Mouse (Mus musculus) ES-E14 (cell line): ENCODE data around the gene Slc5a3. TPM values are rescaled to one million over a fixed set of nuclear protein-coding genes. Genes with fewer than 3 reads are reported as not detected.
A peak's percentile ranks its signal among the peaks of the same experiment; 100 is the strongest.

ENCODE experiments used
- DNase-seq: peaks from one replicate; pipeline ENCODE4 v3.0.0-alpha.2; 2013; ENCODE audit warnings: low read depth, low spot score
- H3K27ac ChIP-seq: 2 replicates; pipeline ENCODE4 v1.5.1; 2012; ENCODE audit warnings: low read depth, mild to moderate bottlenecking, low read length, moderate library complexity, mixed read lengths; ENCODE audit not compliant: poor library complexity, insufficient read depth, severe bottlenecking
- H3K36me3 ChIP-seq: 2 replicates; pipeline ENCODE4 v1.6.1; 2012; ENCODE audit warnings: mild to moderate bottlenecking, low read length, moderate library complexity, mixed read lengths; ENCODE audit not compliant: control insufficient read depth, poor library complexity, insufficient read depth, severe bottlenecking
- H3K4me1 ChIP-seq, 2 experiments: fragments of 150-350 bp in 1 of 2; sonication (generic) in 1 of 2; 2 replicates each; pipeline ENCODE4 v1.6.1; 2012; ENCODE audit warnings: low read length in 2 of 2, mild to moderate bottlenecking in 1 of 2, mixed read lengths in 1 of 2; ENCODE audit not compliant: control insufficient read depth in 2 of 2, insufficient read depth in 2 of 2, poor library complexity in 1 of 2
- H3K4me3 ChIP-seq, 2 experiments: fragments of 150-350 bp in 1 of 2; sonication (generic) in 1 of 2; 2 replicates each; pipeline ENCODE4 v1.5.1; 2012; ENCODE audit warnings: low read length in 2 of 2, low read depth in 1 of 2, mild to moderate bottlenecking in 1 of 2, mixed read lengths in 1 of 2; ENCODE audit not compliant: insufficient read depth in 1 of 2, poor library complexity in 1 of 2, severe bottlenecking in 1 of 2
- H3K9ac ChIP-seq: 2 replicates; pipeline ENCODE4 v1.6.1; 2012; ENCODE audit warnings: low read depth, mild to moderate bottlenecking, low read length, mixed read lengths; ENCODE audit not compliant: poor library complexity, insufficient read depth, severe bottlenecking
- H3K9me3 ChIP-seq: fragments of 150-350 bp; sonication (generic); 2 replicates; pipeline ENCODE4 v1.6.1; 2012; ENCODE audit warnings: low read depth, mild to moderate bottlenecking, low read length; ENCODE audit not compliant: control insufficient read depth, insufficient read depth
- CHD2 ChIP-seq: IDR thresholded peaks from 2 replicates; pipeline ENCODE4 v1.6.1; 2014; ENCODE audit warnings: mild to moderate bottlenecking, low read depth, low read length, inconsistent platforms
- HCFC1 ChIP-seq: IDR thresholded peaks from 2 replicates; pipeline ENCODE4 v1.6.1; 2012; ENCODE audit warnings: low read length, inconsistent platforms, borderline replicate concordance; ENCODE audit not compliant: insufficient read depth
- MAFK ChIP-seq: IDR thresholded peaks from 2 replicates; pipeline ENCODE4 v1.6.1; 2014; ENCODE audit warnings: mild to moderate bottlenecking, low read depth, low read length, inconsistent platforms; ENCODE audit not compliant: insufficient read depth
- ZC3H11A ChIP-seq: IDR thresholded peaks from 2 replicates; pipeline ENCODE4 v1.6.1; 2012; ENCODE audit warnings: low read depth, mild to moderate bottlenecking, inconsistent platforms, low read length, borderline replicate concordance
- ZNF384 ChIP-seq: IDR thresholded peaks from 2 replicates; pipeline ENCODE4 v1.6.1; 2012; ENCODE audit warnings: low read depth, low read length, inconsistent platforms
- in situ Hi-C, 2 experiments: fragments of 600-800 bp; cut with MboI; formaldehyde crosslinking; loops; one replicate each; pipeline ENCODE4 v1.15.1; 2025; ENCODE audit warnings: low sequenced_read_pairs in 2 of 2, inconsistent platforms in 1 of 2; ENCODE audit not compliant: unreplicated experiment in 2 of 2
- total RNA-seq: library from RNA; depleted of rRNA; stranded (reverse); fragments of 300-350 nt; gene quantifications from 2 replicates; pipeline ENCODE4 v1.2.3, GENCODE M21; 2012

Gene Slc5a3
- total RNA-seq, 1 experiment: 13.2 TPM

DNA sequence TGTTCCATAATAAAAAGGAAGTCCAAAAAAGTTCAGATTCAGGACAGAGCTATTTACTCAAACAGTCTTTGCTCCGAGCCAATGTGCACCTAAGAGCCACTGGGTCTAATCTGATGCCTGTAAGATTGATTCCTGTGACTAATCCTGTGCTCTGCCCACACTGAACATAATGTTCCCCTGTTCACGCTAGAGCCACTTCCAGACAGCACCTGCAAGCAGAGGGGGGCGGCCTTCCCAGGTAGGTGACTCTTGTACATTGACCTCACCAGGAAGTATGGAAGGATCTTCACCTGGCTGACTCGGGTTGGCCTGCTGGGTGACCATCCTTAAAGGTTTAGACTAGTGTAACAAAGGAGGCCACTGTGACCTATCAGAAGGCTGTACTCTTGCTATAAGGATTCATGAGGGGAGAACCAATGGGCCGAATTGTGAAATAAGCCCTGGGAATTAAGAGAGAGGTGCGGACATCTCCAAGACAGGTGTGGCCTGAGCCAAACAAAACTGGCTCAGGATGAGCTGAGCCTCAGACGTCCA lies 6.3 kb upstream of the Slc5a3 start:
- H3K36me3 ChIP-seq: no peaks in the 10 kb centered on the region
- no peak for DNase-seq
- 0 out of 4 replicates have a peak, but pooled peaks cover 0 to 2% of the 10 kb centered on the region in 2 experiments for H3K4me1 ChIP-seq
- H3K9ac ChIP-seq: no peak overlapping the region
- no peak overlapping the region for H3K4me3 ChIP-seq
- TF ChIP-seq HCFC1: no peak
- no peak for TF ChIP-seq CHD2
- no peak for TF ChIP-seq ZNF384
- TF ChIP-seq MAFK: no peak
- no peak for TF ChIP-seq ZC3H11A
- H3K9me3 ChIP-seq: no peaks in the 10 kb centered on the region
- no peak overlapping the region for H3K27ac ChIP-seq
- in situ Hi-C loops: no loop called here

DNA sequence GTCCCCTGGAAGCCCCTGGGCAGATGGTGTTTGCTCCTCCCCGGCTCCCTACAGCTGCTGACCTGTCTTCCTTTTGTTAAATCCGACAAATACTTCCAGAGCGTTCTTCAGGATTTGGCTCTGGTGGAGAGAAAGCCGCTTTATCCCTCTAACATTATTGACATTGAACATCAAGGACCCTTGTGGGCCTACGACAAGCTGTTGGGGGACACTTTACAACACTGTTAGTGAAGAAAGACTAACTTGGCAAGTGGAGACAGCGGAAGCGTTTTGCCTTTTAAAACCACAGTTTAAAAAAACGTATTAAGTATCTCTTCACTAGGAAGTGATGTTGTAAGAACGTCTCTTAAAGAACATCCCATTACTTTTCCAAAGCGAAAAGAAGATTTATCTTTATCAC lies 5.6 kb upstream of the Slc5a3 start:
- Histone ChIP-seq H3K27ac (no peak overlapping the region), H3K4me3 (no peak overlapping the region), H3K4me1 (0 out of 4 replicates have a peak, but pooled peaks cover 0 to 2% of the 10 kb centered on the region in 2 experiments), H3K9me3 (no peaks in the 10 kb centered on the region), H3K36me3 (no peaks in the 10 kb centered on the region), H3K9ac (no peak overlapping the region)
- in situ Hi-C loops: no loop called here
- no peak for DNase-seq
- no peak for TF ChIP-seq ZNF384
- TF ChIP-seq MAFK: no peak
- TF ChIP-seq HCFC1: no peak
- TF ChIP-seq ZC3H11A: no peak
- TF ChIP-seq CHD2: no peak

DNA sequence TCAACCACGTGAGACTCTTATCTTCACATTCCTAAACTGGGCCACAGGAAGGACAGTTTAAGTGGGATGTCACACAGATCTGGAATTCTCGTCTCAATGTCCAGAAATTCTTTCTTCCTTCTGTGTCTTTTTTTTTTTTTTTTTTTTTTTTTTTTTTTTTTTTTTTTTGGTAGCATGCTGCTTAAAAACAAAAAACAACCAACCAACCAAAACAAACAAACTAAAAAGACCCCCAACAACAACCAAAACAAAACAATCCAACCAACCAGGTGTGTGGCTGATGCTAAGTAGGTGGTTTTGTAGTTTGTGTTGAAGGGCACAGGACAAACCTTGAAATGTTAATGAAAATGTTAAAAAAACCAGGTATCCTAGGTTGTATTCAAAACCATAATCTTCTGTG lies 1.4 kb upstream of the Slc5a3 start:
- Histone ChIP-seq H3K4me1 (peaks cover 2 to 8% of the 10 kb centered on the region in 2 experiments; a peak in 2 of 4 replicates), H3K9ac (no peak overlapping the region), H3K9me3 (no peaks in the 10 kb centered on the region), H3K36me3 (0 out of 2 replicates have a peak, but pooled peaks cover 4% of the 10 kb centered on the region), H3K4me3 (no peak overlapping the region), H3K27ac (no peak overlapping the region)
- in situ Hi-C loops: no loop called here
- TF ChIP-seq CHD2 (no peak), ZNF384 (no peak), ZC3H11A (no peak), HCFC1 (no peak), MAFK (no peak)
- DNase-seq: no peak

DNA sequence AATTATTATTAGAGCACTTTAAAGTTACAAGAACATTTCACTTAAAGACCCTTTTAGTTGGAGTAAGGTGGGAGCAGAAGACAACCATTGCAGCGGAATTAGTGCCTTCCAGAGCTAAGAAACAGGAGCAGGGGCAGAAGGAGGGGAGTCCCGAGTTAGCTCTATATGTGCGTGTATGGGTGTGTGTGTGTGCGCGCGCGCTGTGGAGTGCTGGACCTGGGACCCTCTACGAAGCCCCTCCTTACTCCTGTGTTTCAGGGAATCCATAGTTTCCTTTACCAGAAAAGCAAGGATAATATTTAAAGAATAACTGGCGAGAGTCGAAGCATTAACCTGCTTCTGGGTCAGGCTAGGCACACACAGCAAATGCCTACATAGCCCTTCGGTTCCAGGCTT lies 668 bp upstream of the Slc5a3 start:
- in situ Hi-C loops: no loop called here
- no peak for DNase-seq
- TF ChIP-seq HCFC1: no peak
- no peak for TF ChIP-seq MAFK
- TF ChIP-seq ZC3H11A: no peak
- TF ChIP-seq CHD2: no peak
- TF ChIP-seq ZNF384: no peak

More for the DNA sequence above, 668 bp upstream of the Slc5a3 start:
- no peaks in the 10 kb centered on the region for H3K9me3 ChIP-seq
- 0 out of 2 replicates have a peak, but pooled peaks cover 5% of the 10 kb centered on the region for H3K36me3 ChIP-seq
- no peak overlapping the region for H3K27ac ChIP-seq
- peak overlapping the region; percentile 54 for H3K9ac ChIP-seq
- peaks cover 2 to 8% of the 10 kb centered on the region in 2 experiments; a peak in 2 of 4 replicates for H3K4me1 ChIP-seq
- H3K4me3 ChIP-seq: peak overlapping the region; percentile 87 to 100
